Comparison of ENCODE assay signal across 8 mouse cellular contexts in the genomic region with DNA sequence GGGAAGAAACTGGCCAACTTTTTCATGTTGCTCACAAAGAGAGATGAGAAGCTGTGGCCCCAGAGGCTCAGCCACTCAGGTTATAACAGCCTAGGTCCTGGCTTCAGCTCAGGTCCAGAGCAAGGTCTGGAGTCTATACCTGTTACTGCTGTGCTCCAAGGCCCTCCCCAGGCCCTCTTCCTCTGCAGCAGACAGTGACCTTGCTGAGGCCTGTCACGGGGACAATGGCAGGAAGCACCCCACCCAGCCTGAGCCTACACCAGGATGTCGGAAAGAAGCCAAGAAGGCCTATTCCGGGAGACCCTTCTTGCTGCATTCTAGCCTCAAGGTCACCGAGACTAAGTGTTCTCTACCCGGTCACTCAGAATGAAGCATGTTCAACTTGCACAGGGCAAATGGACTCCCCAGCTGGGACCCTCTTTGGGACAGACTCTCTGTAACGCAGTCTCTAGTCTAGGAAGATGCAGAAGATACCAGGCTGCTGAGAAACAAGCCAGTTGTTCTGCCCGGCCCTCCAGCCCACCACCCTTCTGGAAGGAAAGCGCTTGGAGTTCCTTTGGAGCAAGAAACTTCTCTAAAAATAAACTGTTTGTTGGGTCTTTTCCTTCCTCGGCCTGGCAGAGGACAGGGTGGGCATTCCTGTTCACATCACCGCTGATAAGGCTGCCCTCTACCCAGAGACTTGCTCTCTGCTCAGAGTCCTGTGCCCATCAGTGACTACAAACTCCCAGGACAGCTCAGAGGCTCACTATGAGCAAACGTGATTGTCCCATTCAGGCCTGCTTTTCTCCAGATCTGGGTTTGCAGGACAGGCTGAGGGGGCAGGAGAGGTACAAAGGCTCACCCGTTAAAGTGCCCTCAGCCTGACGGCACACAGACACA. TPM values are rescaled to one million over a fixed set of nuclear protein-coding genes. Genes with fewer than 3 reads are reported as not detected.
DNase-seq lines count a peak whose midpoint lies in the region; ATAC-seq and TF ChIP-seq lines count a peak whose summit lies in the region.

No protein-coding gene starts in this region.

- H3K4me3 ChIP-seq in midbrain, embryonic 10.5 days = no peak overlapping the region
- no peak overlapping the region for H3K4me3 ChIP-seq in midbrain, embryonic 15.5 days
- no peak overlapping the region for H3K4me3 ChIP-seq in intestine, postnatal 0 days (ENCODE audit: low read depth, low read length)
- H3K4me3 ChIP-seq in lung, embryonic 15.5 days = no peak overlapping the region

- intact Hi-C loops in left cerebral cortex, postnatal 36 days (cut with DNase I) = no loop called here

- H3K27ac ChIP-seq in midbrain, embryonic 10.5 days (replicated peaks) = peak overlapping the region; percentile 55; the same call in 1 of the 2 replicates
- no peak overlapping the region for H3K27ac ChIP-seq in midbrain, embryonic 15.5 days
- peak overlapping the region; percentile 57 for H3K27ac ChIP-seq in intestine, postnatal 0 days (ENCODE audit: low read depth, low read length)
- peak overlapping the region; percentile 81 for H3K27ac ChIP-seq in lung, embryonic 15.5 days

- DNase-seq in midbrain, embryonic 10.5 days (ENCODE audit: low spot score) = no peak
- DNase-seq in heart, adult 8-10 months (ENCODE audit: low spot score) = peak; percentile 86
- DNase-seq in left cerebral cortex, postnatal 36 days (ENCODE audit: low spot score in 2 of 2) = no peak
- no peak for DNase-seq in layer of hippocampus, postnatal 14 days (ENCODE audit: low spot score in 2 of 2)
- DNase-seq in cerebellum, adult 11 months = no peak

- H3K4me2 ChIP-seq in midbrain, embryonic 15.5 days = no peak overlapping the region
- H3K4me2 ChIP-seq in intestine, postnatal 0 days (replicated peaks; ENCODE audit: low read depth) = no peak overlapping the region
- no peak overlapping the region for H3K4me2 ChIP-seq in lung, embryonic 15.5 days

- H3K36me3 ChIP-seq in midbrain, embryonic 10.5 days = peaks cover 8% of the 10 kb centered on the region; the same call in 1 of the 2 replicates
- no peaks in the 10 kb centered on the region for H3K36me3 ChIP-seq in midbrain, embryonic 15.5 days (replicated peaks)
- H3K36me3 ChIP-seq in intestine, postnatal 0 days (ENCODE audit: control insufficient read depth, insufficient read depth) = no peaks in the 10 kb centered on the region; the same call in 1 of the 2 replicates
- no peaks in the 10 kb centered on the region for H3K36me3 ChIP-seq in lung, embryonic 15.5 days

- H3K9ac ChIP-seq in midbrain, embryonic 15.5 days = no peak overlapping the region
- H3K9ac ChIP-seq in intestine, postnatal 0 days (ENCODE audit: low read depth, low read length) = no peak overlapping the region
- H3K9ac ChIP-seq in lung, embryonic 15.5 days = no peak overlapping the region

- H3K9me3 ChIP-seq in midbrain, embryonic 10.5 days (replicated peaks) = no peaks in the 10 kb centered on the region
- H3K9me3 ChIP-seq in midbrain, embryonic 15.5 days = no peaks in the 10 kb centered on the region
- no peaks in the 10 kb centered on the region for H3K9me3 ChIP-seq in intestine, postnatal 0 days (ENCODE audit: control insufficient read depth)
- no peaks in the 10 kb centered on the region for H3K9me3 ChIP-seq in lung, embryonic 15.5 days

- WGBS in midbrain, embryonic 10.5 days = 87% methylated on average over 13 of the region's 13 CpGs
- 82% methylated on average over 13 of the region's 13 CpGs for WGBS in midbrain, embryonic 15.5 days
- WGBS in intestine, postnatal 0 days = 69% methylated on average over 13 of the region's 13 CpGs
- WGBS in lung, embryonic 15.5 days = 65% methylated on average over 13 of the region's 13 CpGs

- no peak for TF ChIP-seq CTCF in intestine, postnatal 0 days (IDR thresholded peaks at IDR 0.05; ENCODE audit: low read depth)

- no peak for ATAC-seq in midbrain, embryonic 15.5 days (replicated peaks)
- 0 out of 2 replicates have a peak, but pooled peaks have one; percentile 22 for ATAC-seq in intestine, postnatal 0 days
- peak; percentile 36; the same call in 1 of the 2 replicates for ATAC-seq in lung, embryonic 15.5 days (ENCODE audit: borderline replicate concordance, extremely low read depth, low FRiP score, low TSS enrichment)

- no peaks in the 10 kb centered on the region for H3K27me3 ChIP-seq in midbrain, embryonic 10.5 days (ENCODE audit: low read depth, poor library complexity, severe bottlenecking)
- no peaks in the 10 kb centered on the region for H3K27me3 ChIP-seq in midbrain, embryonic 15.5 days (replicated peaks)
- H3K27me3 ChIP-seq in intestine, postnatal 0 days (replicated peaks; ENCODE audit: control insufficient read depth, insufficient read depth, low read length) = no peaks in the 10 kb centered on the region
- H3K27me3 ChIP-seq in lung, embryonic 15.5 days = no peaks in the 10 kb centered on the region

- peaks cover 25% of the 10 kb centered on the region for H3K4me1 ChIP-seq in midbrain, embryonic 10.5 days
- peaks cover 9% of the 10 kb centered on the region; the same call in 1 of the 2 replicates for H3K4me1 ChIP-seq in midbrain, embryonic 15.5 days
- H3K4me1 ChIP-seq in intestine, postnatal 0 days (replicated peaks; ENCODE audit: control insufficient read depth, insufficient read depth, low read length) = no peaks in the 10 kb centered on the region
- H3K4me1 ChIP-seq in lung, embryonic 15.5 days = peaks cover 28% of the 10 kb centered on the region

RNA-seq across cellular contexts. Expression of a gene that starts 35.7 kb away (rescaled TPM):
- polyA plus RNA-seq in midbrain, embryonic 10.5 days (2016; fragmentation: Nextera tagmentation; extraction: Ambion mirVana) = 2.9 and 4.0 TPM in 2 replicates
- 11.8 and 13.0 TPM in 2 replicates for polyA plus RNA-seq in midbrain, embryonic 15.5 days (2015; fragmentation: Nextera tagmentation; extraction: Ambion mirVana)
- 10 to 100 TPM; 39.8 to 52.2 (median 44.5) TPM for total RNA-seq in heart, adult 8-10 months (2022)
- polyA plus RNA-seq in intestine, postnatal 0 days (2015; fragmentation: Nextera tagmentation; extraction: Ambion mirVana) = 1.5 and 1.9 TPM in 2 replicates
- 6.2 and 6.7 TPM in 2 replicates for polyA plus RNA-seq in lung, embryonic 15.5 days (2015; fragmentation: Nextera tagmentation; extraction: Ambion mirVana)
- total RNA-seq in left cerebral cortex, postnatal 36 days (2021) = 100 to 1,000 TPM; 233 to 375 TPM
- total RNA-seq in layer of hippocampus, postnatal 14 days (2021) = 100 to 1,000 TPM; 172 to 174 TPM
